ENCODE assay signal across 18 mouse cellular contexts in the genomic region with DNA sequence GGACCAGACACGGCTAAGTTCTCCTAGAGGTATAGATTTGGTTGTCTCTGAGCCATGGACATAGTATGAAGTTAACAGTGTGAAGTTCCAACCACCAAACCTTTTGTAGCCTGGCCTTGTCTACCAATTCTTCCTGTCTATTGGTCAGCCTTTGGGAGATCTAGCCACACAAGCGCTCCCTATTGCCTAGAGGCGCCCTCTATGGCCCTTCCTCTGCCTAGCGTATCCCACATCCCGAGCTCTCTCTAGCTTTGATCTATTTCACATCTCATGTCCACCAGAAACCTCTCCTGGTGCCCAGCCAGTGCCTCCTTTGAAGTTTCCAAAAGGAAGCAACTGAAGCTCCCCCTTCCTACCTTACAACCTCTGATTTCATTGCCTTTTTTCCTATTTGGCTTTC.
A peak's percentile ranks its signal among the peaks of the same experiment; 100 is the strongest.
DNase-seq lines count a peak whose midpoint lies in the region; ATAC-seq and TF ChIP-seq lines count a peak whose summit lies in the region.
"Had no signal": no experiment of that assay in that cellular context is flagged by ENCODE, and none has a peak within 500 bp of the region (broad histone marks: within the 10 kb centered on the region; RNA-seq: fewer than 3 reads in every experiment).

No protein-coding gene starts in this region.

- ATAC-seq in forebrain, postnatal 0 days, result no peak
- no peak for ATAC-seq in forebrain, embryonic 14.5 days
- no peak for ATAC-seq in kidney, postnatal 0 days (replicated peaks; ENCODE audit: low FRiP score, low read depth)
- ATAC-seq in lung, postnatal 0 days, result no peak
- ATAC-seq: activated CD4-positive, CD25-positive, alpha-beta regulatory T cell, adult 4 months; Patski had no signal

- TF ChIP-seq CTCF in forebrain, postnatal 0 days (IDR thresholded peaks at IDR 0.05; ENCODE audit: low read depth), result peak; percentile 30; the same call in 1 of the 2 replicates
- TF ChIP-seq CTCF in kidney, postnatal 0 days (IDR thresholded peaks at IDR 0.05; ENCODE audit: low read depth), result peak; percentile 20; the same call in 1 of the 2 replicates
- TF ChIP-seq CTCF in lung, postnatal 0 days (IDR thresholded peaks at IDR 0.05), result peak; percentile 16; the same call in 1 of the 2 replicates
- TF ChIP-seq CTCF in lung, adult 2 months (IDR thresholded peaks at IDR 0.05; ENCODE audit: insufficient read depth, low read length), result no peak
- no peak; the same call in none of the 2 replicates for TF ChIP-seq CTCF in left cerebral cortex, adult 2 months (IDR thresholded peaks at IDR 0.05)

- H3K27ac ChIP-seq in forebrain, postnatal 0 days (ENCODE audit: low read depth, low read length), result no peak overlapping the region
- H3K27ac ChIP-seq in forebrain, embryonic 14.5 days (ENCODE audit: low read depth, low read length), result no peak overlapping the region
- H3K27ac ChIP-seq in kidney, postnatal 0 days, result no peak overlapping the region
- no peak overlapping the region for H3K27ac ChIP-seq in lung, postnatal 0 days (ENCODE audit: low read length)
- H3K27ac ChIP-seq in left cerebral cortex, adult 2 months, result no peak overlapping the region
- H3K27ac ChIP-seq: embryonic facial prominence, embryonic 13.5 days; forebrain, embryonic 12.5 days; heart, embryonic 10.5 days; hindbrain, embryonic 12.5 days had no signal

- H3K4me1 ChIP-seq in forebrain, postnatal 0 days (ENCODE audit: insufficient read depth), result peaks cover 7% of the 10 kb centered on the region; the same call in 1 of the 2 replicates
- H3K4me1 ChIP-seq in forebrain, embryonic 14.5 days (ENCODE audit: control insufficient read depth, insufficient read depth, low read length), result peaks cover 7% of the 10 kb centered on the region; the same call in 1 of the 2 replicates
- H3K4me1 ChIP-seq in kidney, postnatal 0 days (replicated peaks; ENCODE audit: insufficient read depth, low read length), result 0 out of 2 replicates have a peak, but pooled peaks cover 9% of the 10 kb centered on the region
- H3K4me1 ChIP-seq in lung, postnatal 0 days (ENCODE audit: insufficient read depth, low read depth, low read length), result no peaks in the 10 kb centered on the region
- no peaks in the 10 kb centered on the region for H3K4me1 ChIP-seq in lung, adult 2 months (ENCODE audit: control insufficient read depth, insufficient read depth, low read length)

- intact Hi-C loops in left cerebral cortex, adult 2 months (cut with DNase I), result no loop called here

- H3K4me2 ChIP-seq in forebrain, postnatal 0 days (ENCODE audit: low read depth), result no peak overlapping the region
- H3K4me2 ChIP-seq in forebrain, embryonic 14.5 days (ENCODE audit: low read length), result no peak overlapping the region
- H3K4me2 ChIP-seq in kidney, postnatal 0 days (ENCODE audit: low read length), result no peak overlapping the region
- H3K4me2 ChIP-seq in lung, postnatal 0 days (replicated peaks; ENCODE audit: low read depth, low read length), result no peak overlapping the region
- H3K4me2 ChIP-seq: embryonic facial prominence, embryonic 13.5 days; forebrain, embryonic 12.5 days; hindbrain, embryonic 12.5 days had no signal

- no peaks in the 10 kb centered on the region for H3K9me3 ChIP-seq in forebrain, postnatal 0 days (ENCODE audit: low read length)
- no peaks in the 10 kb centered on the region for H3K9me3 ChIP-seq in forebrain, embryonic 14.5 days (replicated peaks; ENCODE audit: control insufficient read depth, low read length)
- H3K9me3 ChIP-seq in kidney, postnatal 0 days (replicated peaks; ENCODE audit: low read length), result no peaks in the 10 kb centered on the region
- no peaks in the 10 kb centered on the region for H3K9me3 ChIP-seq in lung, postnatal 0 days (ENCODE audit: low read length)
- H3K9me3 ChIP-seq: embryonic facial prominence, embryonic 13.5 days; forebrain, embryonic 12.5 days; heart, embryonic 10.5 days; hindbrain, embryonic 12.5 days had no signal

- TF ChIP-seq EP300 in lung, postnatal 0 days (IDR thresholded peaks at IDR 0.05), result no peak

- no peak for TF ChIP-seq POLR2A in lung, adult 2 months (IDR thresholded peaks at IDR 0.05; ENCODE audit: borderline replicate concordance, extremely low read depth, low read depth, low read length)

- H3K4me3 ChIP-seq in forebrain, postnatal 0 days (ENCODE audit: low read depth, low read length), result no peak overlapping the region
- H3K4me3 ChIP-seq in forebrain, embryonic 14.5 days (ENCODE audit: low read depth, low read length), result no peak overlapping the region
- H3K4me3 ChIP-seq in kidney, postnatal 0 days (replicated peaks; ENCODE audit: low read depth, low read length), result no peak overlapping the region
- no peak overlapping the region for H3K4me3 ChIP-seq in lung, postnatal 0 days (ENCODE audit: low read depth, low read length)
- H3K4me3 ChIP-seq in lung, adult 2 months (replicated peaks; ENCODE audit: extremely low read depth, low read depth, low read length), result no peak overlapping the region
- H3K4me3 ChIP-seq in left cerebral cortex, adult 2 months, result no peak overlapping the region
- H3K4me3 ChIP-seq: embryonic facial prominence, embryonic 13.5 days; forebrain, embryonic 12.5 days; heart, embryonic 10.5 days; hindbrain, embryonic 12.5 days had no signal

- DNase-seq in forebrain, postnatal 0 days, result no peak
- DNase-seq in forebrain, embryonic 14.5 days (ENCODE audit: low spot score), result no peak
- DNase-seq in kidney, postnatal 0 days (ENCODE audit: low spot score), result no peak
- DNase-seq in kidney, adult 11 months, result no peak
- no peak for DNase-seq in lung, postnatal 0 days (ENCODE audit: low spot score)
- DNase-seq in lung, adult 2 months, result no peak
- DNase-seq in left cerebral cortex, adult 2 months (ENCODE audit: extremely low spot score in 1 of 2, low spot score in 2 of 2), result no peak
- DNase-seq: adrenal gland, postnatal 25 days; cerebellum, adult 8-10 months; heart, adult 18-20 months; heart, postnatal 10 days; heart, postnatal 4 days had no signal

- no peaks in the 10 kb centered on the region for H3K36me3 ChIP-seq in forebrain, postnatal 0 days (ENCODE audit: insufficient read depth)
- H3K36me3 ChIP-seq in forebrain, embryonic 14.5 days (ENCODE audit: control insufficient read depth, insufficient read depth, low read length), result no peaks in the 10 kb centered on the region
- H3K36me3 ChIP-seq in kidney, postnatal 0 days (ENCODE audit: insufficient read depth, low read length), result no peaks in the 10 kb centered on the region
- no peaks in the 10 kb centered on the region for H3K36me3 ChIP-seq in lung, postnatal 0 days (ENCODE audit: insufficient read depth, low read length)
- H3K36me3 ChIP-seq: embryonic facial prominence, embryonic 13.5 days; forebrain, embryonic 12.5 days; heart, embryonic 10.5 days; hindbrain, embryonic 12.5 days had no signal

- H3K27me3 ChIP-seq in forebrain, postnatal 0 days (ENCODE audit: insufficient read depth, low read length), result 0 out of 2 replicates have a peak, but pooled peaks cover 3% of the 10 kb centered on the region
- H3K27me3 ChIP-seq in forebrain, embryonic 14.5 days (replicated peaks; ENCODE audit: control insufficient read depth, insufficient read depth, low read length), result no peaks in the 10 kb centered on the region
- peaks cover 11% of the 10 kb centered on the region for H3K27me3 ChIP-seq in kidney, postnatal 0 days (ENCODE audit: insufficient read depth, low read length)
- H3K27me3 ChIP-seq in lung, postnatal 0 days (replicated peaks; ENCODE audit: insufficient read depth, low read length), result peaks cover 24% of the 10 kb centered on the region
- H3K27me3 ChIP-seq: Patski had no signal

- H3K9ac ChIP-seq in forebrain, postnatal 0 days, result no peak overlapping the region
- H3K9ac ChIP-seq in forebrain, embryonic 14.5 days (ENCODE audit: low read length), result no peak overlapping the region
- H3K9ac ChIP-seq in kidney, postnatal 0 days (ENCODE audit: low read depth, low read length), result no peak overlapping the region
- no peak overlapping the region for H3K9ac ChIP-seq in lung, postnatal 0 days (replicated peaks; ENCODE audit: low read depth)
- H3K9ac ChIP-seq: embryonic facial prominence, embryonic 13.5 days; forebrain, embryonic 12.5 days; hindbrain, embryonic 12.5 days had no signal

- WGBS in forebrain, postnatal 0 days, result 73% methylated on average over 5 of the region's 5 CpGs
- WGBS in forebrain, embryonic 14.5 days, result 69% methylated on average over 5 of the region's 5 CpGs
- WGBS in kidney, postnatal 0 days, result 52% methylated on average over 5 of the region's 5 CpGs
- WGBS in lung, postnatal 0 days, result 63% methylated on average over 5 of the region's 5 CpGs
- 59% methylated on average over 5 of the region's 5 CpGs for WGBS in lung, adult 2 months

Comparison
In these comparisons a context has a peak if more than half of its experiments do, and no peak if none do; other contexts are left out.
1. CTCF ChIP-seq: peak in forebrain, postnatal 0 days (single experiment), kidney, postnatal 0 days (single experiment) and lung, postnatal 0 days (single experiment); none in lung, adult 2 months (single experiment) and left cerebral cortex, adult 2 months (single experiment).